Mouse (Mus musculus) small intestine, adult 2 months (tissue): Measurements from ENCODE around the gene Map4k4.

Source experiments
- CTCF ChIP-seq: fragments of 200-500 bp; IDR thresholded peaks from 2 replicates; pipeline ENCODE4 v1.5.1; 2012; ENCODE audit warnings: low read depth, mild to moderate bottlenecking, control low read depth, inconsistent platforms, low read length, moderate library complexity, mixed read lengths; ENCODE audit not compliant: insufficient replicate concordance, insufficient read length; ENCODE audit errors: extremely low read depth
- POLR2A ChIP-seq: fragments of 200-500 bp; IDR thresholded peaks from 2 replicates; pipeline ENCODE4 v1.6.1; 2012; ENCODE audit warnings: low read depth, mild to moderate bottlenecking, control low read depth, inconsistent platforms, low read length, moderate library complexity

- no peak for TF ChIP-seq CTCF
- TF ChIP-seq POLR2A: no peak
Observed at GRCm38 (mm10) chr1:39895506-39895905, 5.2 kb upstream of the Map4k4 start.
